Mouse (Mus musculus) C2C12 (cell line): ENCODE measurements at regions not wholly inside any gene's neighbourhood (a gene's known extent, or its start where the extent isn't known, plus 50 kb on each side); places are given as distances from the start of the nearest gene placed in this dataset.

Experiments used
- CTCF ChIP-seq: IDR thresholded peaks from one replicate; pipeline ENCODE4 v1.5.1; 2011; ENCODE audit not compliant: control insufficient read depth, insufficient read depth, insufficient read length
- MAX ChIP-seq: IDR thresholded peaks from one replicate; pipeline ENCODE4 v1.6.1; 2011; ENCODE audit warnings: mild to moderate bottlenecking, control low read depth
- MYOD1 ChIP-seq: IDR thresholded peaks from one replicate; pipeline ENCODE4 v1.6.1; 2011; ENCODE audit warnings: low read depth; ENCODE audit not compliant: control insufficient read depth, insufficient read length
- MYOG ChIP-seq: IDR thresholded peaks from one replicate; pipeline ENCODE4 v1.6.1; 2011; ENCODE audit not compliant: control insufficient read depth, insufficient read length; ENCODE audit errors: extremely low read depth

DNA sequence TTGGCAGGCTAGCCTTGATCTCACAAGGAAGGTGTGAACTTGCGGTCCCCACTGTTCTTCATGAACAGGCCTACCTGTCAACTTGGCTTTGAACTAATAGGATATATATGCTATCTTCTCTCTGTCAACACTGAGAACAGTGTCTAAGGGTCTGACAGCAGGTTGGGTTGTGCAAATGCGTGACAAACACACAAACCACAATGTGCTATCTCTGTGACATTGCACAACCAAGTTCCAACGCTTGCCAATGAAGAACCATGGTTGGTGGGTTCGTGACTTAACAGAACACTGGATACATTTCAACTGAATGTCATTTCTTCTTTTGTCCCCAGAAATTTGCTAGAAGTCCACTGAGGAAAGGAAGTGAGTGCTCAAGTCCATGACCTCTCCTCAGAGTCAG, 696.8 kb upstream of the 4930412O13Rik start:
- TF ChIP-seq CTCF (no peak), MYOG (no peak), MAX (no peak), MYOD1 (no peak)
